ENCODE assay signal across 12 mouse cellular contexts in genomic region chr12:100475489-100475888, GRCm38 (mm10). TPM values are rescaled to one million over a fixed set of nuclear protein-coding genes. Genes with fewer than 3 reads are reported as not detected.
DNase-seq lines count a peak whose midpoint lies in the region; ATAC-seq and TF ChIP-seq lines count a peak whose summit lies in the region.
"Had no signal": no experiment of that assay in that cellular context is flagged by ENCODE, and none has a peak within 500 bp of the region (broad histone marks: within the 10 kb centered on the region; RNA-seq: fewer than 3 reads in every experiment).

No protein-coding gene starts in this region.

- DNase-seq in heart, adult 8-10 months (ENCODE audit: low spot score) = no peak
- peak; percentile 21 for DNase-seq in lung, embryonic 14.5 days
- DNase-seq in lung, adult 2 months = no peak
- peak; percentile 26 for DNase-seq in testis, postnatal 10 days (ENCODE audit: low spot score)
- DNase-seq: cerebellum, adult 11 months; retina, postnatal 1 day; thymus, adult 2 months had no signal

- ATAC-seq in heart, embryonic 12.5 days (ENCODE audit: insufficient number of reproducible peaks, low FRiP score) = peak; percentile 53; the same call in 1 of the 2 replicates
- no peak for ATAC-seq in lung, embryonic 14.5 days (ENCODE audit: insufficient read depth)
- no peak for ATAC-seq in intestine, postnatal 0 days
- no peak for ATAC-seq in hindbrain, embryonic 12.5 days (ENCODE audit: low FRiP score)

- H3K4me1 ChIP-seq in heart, embryonic 12.5 days (replicated peaks) = peaks cover 23% of the 10 kb centered on the region
- H3K4me1 ChIP-seq in lung, embryonic 14.5 days (ENCODE audit: insufficient read depth) = no peaks in the 10 kb centered on the region
- H3K4me1 ChIP-seq in lung, adult 2 months (ENCODE audit: control insufficient read depth, insufficient read depth, low read length) = peaks cover 14% of the 10 kb centered on the region
- H3K4me1 ChIP-seq in intestine, postnatal 0 days (replicated peaks; ENCODE audit: control insufficient read depth, insufficient read depth, low read length) = peaks cover 11% of the 10 kb centered on the region
- H3K4me1 ChIP-seq in hindbrain, embryonic 12.5 days = no peaks in the 10 kb centered on the region; the same call in 1 of the 2 replicates

- no peaks in the 10 kb centered on the region for H3K27me3 ChIP-seq in heart, embryonic 12.5 days (replicated peaks)
- H3K27me3 ChIP-seq in lung, embryonic 14.5 days (ENCODE audit: insufficient read depth, low read length) = no peaks in the 10 kb centered on the region
- no peaks in the 10 kb centered on the region for H3K27me3 ChIP-seq in intestine, postnatal 0 days (replicated peaks; ENCODE audit: control insufficient read depth, insufficient read depth, low read length)
- no peaks in the 10 kb centered on the region for H3K27me3 ChIP-seq in hindbrain, embryonic 12.5 days
- H3K27me3 ChIP-seq: lung, embryonic 15.5 days had no signal

- peak overlapping the region; percentile 61 for H3K27ac ChIP-seq in heart, embryonic 12.5 days (ENCODE audit: poor library complexity, severe bottlenecking)
- no peak overlapping the region for H3K27ac ChIP-seq in lung, embryonic 14.5 days (ENCODE audit: low read depth)
- H3K27ac ChIP-seq in intestine, postnatal 0 days (ENCODE audit: low read depth, low read length) = peak overlapping the region; percentile 74
- H3K27ac ChIP-seq in hindbrain, embryonic 12.5 days = no peak overlapping the region
- H3K27ac ChIP-seq: lung, embryonic 15.5 days had no signal

- H3K9ac ChIP-seq in heart, embryonic 12.5 days = no peak overlapping the region
- H3K9ac ChIP-seq in lung, embryonic 14.5 days = no peak overlapping the region
- H3K9ac ChIP-seq in intestine, postnatal 0 days (ENCODE audit: low read depth, low read length) = no peak overlapping the region
- no peak overlapping the region for H3K9ac ChIP-seq in hindbrain, embryonic 12.5 days
- H3K9ac ChIP-seq: lung, embryonic 15.5 days had no signal

- H3K4me3 ChIP-seq in heart, embryonic 12.5 days = no peak overlapping the region
- no peak overlapping the region for H3K4me3 ChIP-seq in lung, embryonic 14.5 days (ENCODE audit: low read depth, low read length)
- no peak overlapping the region for H3K4me3 ChIP-seq in lung, adult 2 months (replicated peaks; ENCODE audit: extremely low read depth, low read depth, low read length)
- no peak overlapping the region for H3K4me3 ChIP-seq in intestine, postnatal 0 days (ENCODE audit: low read depth, low read length)
- H3K4me3 ChIP-seq in hindbrain, embryonic 12.5 days = no peak overlapping the region
- H3K4me3 ChIP-seq: erythroblast, embryonic 14.5 days; lung, embryonic 15.5 days had no signal

- no peaks in the 10 kb centered on the region; the same call in 1 of the 2 replicates for H3K36me3 ChIP-seq in heart, embryonic 12.5 days
- H3K36me3 ChIP-seq in lung, embryonic 14.5 days (ENCODE audit: insufficient read depth) = 0 out of 2 replicates have a peak, but pooled peaks cover 3% of the 10 kb centered on the region
- H3K36me3 ChIP-seq in intestine, postnatal 0 days (ENCODE audit: control insufficient read depth, insufficient read depth) = no peaks in the 10 kb centered on the region; the same call in 1 of the 2 replicates
- H3K36me3 ChIP-seq in hindbrain, embryonic 12.5 days = no peaks in the 10 kb centered on the region
- H3K36me3 ChIP-seq: lung, embryonic 15.5 days had no signal

- no peak overlapping the region for H3K4me2 ChIP-seq in heart, embryonic 12.5 days
- H3K4me2 ChIP-seq in lung, embryonic 14.5 days = no peak overlapping the region
- H3K4me2 ChIP-seq in intestine, postnatal 0 days (replicated peaks; ENCODE audit: low read depth) = no peak overlapping the region
- H3K4me2 ChIP-seq in hindbrain, embryonic 12.5 days (replicated peaks) = no peak overlapping the region
- H3K4me2 ChIP-seq: lung, embryonic 15.5 days had no signal

- H3K9me3 ChIP-seq in heart, embryonic 12.5 days (replicated peaks) = no peaks in the 10 kb centered on the region
- H3K9me3 ChIP-seq in lung, embryonic 14.5 days (ENCODE audit: low read depth, low read length) = no peaks in the 10 kb centered on the region
- no peaks in the 10 kb centered on the region for H3K9me3 ChIP-seq in intestine, postnatal 0 days (ENCODE audit: control insufficient read depth)
- no peaks in the 10 kb centered on the region for H3K9me3 ChIP-seq in hindbrain, embryonic 12.5 days (replicated peaks)
- H3K9me3 ChIP-seq: lung, embryonic 15.5 days had no signal

- 60% methylated on average over 3 of the region's 3 CpGs for whole genome bisulfite sequencing in heart, embryonic 12.5 days
- whole genome bisulfite sequencing in lung, embryonic 14.5 days = 68% methylated on average over 3 of the region's 3 CpGs
- WGBS in lung, adult 2 months = 49% methylated on average over 3 of the region's 3 CpGs
- WGBS in intestine, postnatal 0 days = 29% methylated on average over 3 of the region's 3 CpGs
- 85% methylated on average over 3 of the region's 3 CpGs for WGBS in hindbrain, embryonic 12.5 days

- no peak for TF ChIP-seq CTCF in lung, embryonic 14.5 days (IDR thresholded peaks at IDR 0.05; ENCODE audit: low read depth)
- TF ChIP-seq CTCF in lung, adult 2 months (IDR thresholded peaks at IDR 0.05; ENCODE audit: insufficient read depth, low read length) = no peak
- TF ChIP-seq CTCF in intestine, postnatal 0 days (IDR thresholded peaks at IDR 0.05; ENCODE audit: low read depth) = no peak

- no peak for TF ChIP-seq POLR2A in lung, adult 2 months (IDR thresholded peaks at IDR 0.05; ENCODE audit: borderline replicate concordance, extremely low read depth, low read depth, low read length)

RNA-seq across cellular contexts. Expression of gene Ttc7b, which starts 45.1 kb away (rescaled TPM):
- 6.9 and 7.6 TPM in 2 replicates for polyA plus RNA-seq in heart, embryonic 12.5 days (2016; fragmentation: Nextera tagmentation; extraction: Ambion mirVana)
- total RNA-seq in heart, adult 8-10 months (2022) = 10 to 100 TPM; 78.8 to 94.4 (median 86.7) TPM
- 6.3 and 8.1 TPM in 2 replicates for polyA plus RNA-seq in lung, embryonic 14.5 days (2014; fragmentation: Nextera tagmentation; extraction: Ambion mirVana)
- polyA plus RNA-seq in lung, adult 2 months (2012; rRNA removed) = 50.7 and 52.4 TPM in 2 replicates
- polyA plus RNA-seq in intestine, postnatal 0 days (2015; fragmentation: Nextera tagmentation; extraction: Ambion mirVana) = 4.0 and 4.1 TPM in 2 replicates
- polyA plus RNA-seq in hindbrain, embryonic 12.5 days (2016; fragmentation: Nextera tagmentation; extraction: Ambion mirVana) = 5.1 and 6.1 TPM in 2 replicates

Comparison
In these comparisons a context has a peak if more than half of its experiments do, and no peak if none do; other contexts are left out.
1. DNase-seq: peak in lung, embryonic 14.5 days (single experiment) and testis, postnatal 10 days (single experiment); none in heart, adult 8-10 months (single experiment) and lung, adult 2 months (single experiment).
2. H3K27ac ChIP-seq: peak in heart, embryonic 12.5 days (single experiment) and intestine, postnatal 0 days (single experiment); none in lung, embryonic 14.5 days (single experiment) and hindbrain, embryonic 12.5 days (single experiment).